Mouse (Mus musculus): ENCODE measurements around the gene Cdh4. TPM values are rescaled to one million over a fixed set of nuclear protein-coding genes. Genes with fewer than 3 reads are reported as not detected.

The Cdh4 gene
- polyA plus RNA-seq, 1 experiment, result 0.11 TPM

- 72% methylated on average over 13 of the region's 13 CpGs for WGBS
Observed at GRCm38 (mm10) chr2:179762521-179763305, 320.5 kb downstream of the Cdh4 start.

GRCm38 (mm10) chr2:179764460-179764859 is 322.2 kb downstream of the Cdh4 start:
- DNase-seq (ENCODE audit: low read depth, low spot score), result no peak
- WGBS, result 90% methylated on average over 2 of the region's 2 CpGs

More at GRCm38 (mm10) chr2:179762521-179763305, 320.5 kb downstream of the Cdh4 start:
- DNase-seq (ENCODE audit: low read depth, low spot score), result no peak

DNA sequence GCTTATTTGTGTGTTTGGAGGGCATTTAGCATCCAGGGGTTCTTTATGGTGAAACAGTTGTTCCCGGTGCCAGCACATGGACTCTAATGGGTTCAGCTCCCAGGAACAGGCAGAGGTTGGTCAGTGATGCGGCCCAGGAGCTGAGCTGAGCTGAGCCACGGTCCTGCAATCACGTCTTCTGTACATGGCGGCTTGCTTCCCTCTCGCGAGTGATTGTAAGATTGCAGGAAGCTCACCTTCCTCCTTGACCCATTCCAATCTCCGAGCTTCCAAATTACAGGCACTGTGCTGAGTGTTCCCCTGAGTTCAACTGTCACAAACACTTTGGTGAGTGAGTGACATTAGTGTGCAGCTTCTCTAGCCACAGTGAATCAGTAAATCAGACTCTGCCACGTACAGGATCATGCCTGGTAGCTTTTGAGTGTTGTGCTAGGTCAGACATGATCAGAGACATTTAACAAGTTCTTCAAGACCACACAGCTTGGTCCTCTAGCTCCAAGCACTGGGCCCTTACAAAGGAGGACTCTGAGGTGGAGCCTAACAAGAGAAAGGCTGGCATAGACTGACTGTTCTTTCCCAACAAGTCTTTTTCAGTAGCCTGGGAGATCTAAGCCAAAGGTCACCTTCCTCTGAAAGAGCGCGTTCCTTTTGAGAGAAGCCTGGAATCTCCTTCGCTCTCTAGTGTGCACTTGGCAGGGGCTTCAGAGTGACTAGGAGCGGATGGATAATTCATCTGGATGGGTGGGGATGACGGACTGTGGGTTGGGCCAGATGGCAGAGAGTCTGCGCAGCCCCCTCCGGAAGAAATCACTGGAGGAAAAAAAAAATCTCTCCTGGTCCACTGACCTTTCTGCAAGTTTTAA is 324.7 kb downstream of the Cdh4 start:
- WGBS, result 29% methylated on average over 16 of the region's 16 CpGs
- DNase-seq (ENCODE audit: low read depth, low spot score), result no peak

DNA sequence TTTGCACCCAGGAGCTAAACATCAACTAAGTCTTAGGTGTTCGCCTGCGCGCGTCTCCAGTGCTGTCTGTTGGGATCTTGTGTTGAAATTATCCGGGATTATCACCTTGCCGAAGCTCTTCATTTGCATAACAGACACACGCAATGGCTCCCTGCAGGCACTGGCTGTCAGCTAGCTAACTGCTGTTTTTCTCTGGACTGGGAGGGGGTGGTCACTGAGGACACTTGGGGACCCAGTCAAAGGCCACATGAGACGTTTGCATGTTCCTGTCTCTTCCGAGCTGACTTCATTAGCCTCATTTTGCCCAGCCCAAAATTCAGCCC is 325.3 kb downstream of the Cdh4 start:
- DNase-seq (ENCODE audit: low read depth, low spot score), result no peak
- 29% methylated on average over 9 of the region's 9 CpGs for WGBS

GRCm38 (mm10) chr2:179769137-179769536 is 326.9 kb downstream of the Cdh4 start:
- DNase-seq (ENCODE audit: low read depth, low spot score), result peak; percentile 39
- 20% methylated on average over 5 of the region's 5 CpGs for WGBS

DNA sequence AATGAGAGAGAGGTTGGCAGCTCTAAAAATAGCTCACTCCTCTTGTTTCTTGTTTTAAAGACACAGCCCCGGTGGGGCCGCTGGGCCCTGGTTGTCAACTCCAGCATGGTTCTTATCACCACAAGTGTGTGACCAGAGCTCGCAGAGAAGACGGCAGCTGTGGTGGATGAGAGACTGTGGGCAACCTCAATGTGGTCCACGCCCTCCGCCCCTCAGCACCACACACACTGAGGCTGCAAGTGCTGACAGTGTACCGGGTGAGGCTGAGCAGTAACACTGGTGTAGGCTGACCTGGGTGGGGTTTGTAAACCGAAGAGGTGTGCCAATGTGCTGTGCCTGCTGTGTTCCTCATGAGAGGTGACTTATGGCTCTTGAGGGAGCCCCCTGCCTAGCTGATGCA is 327.7 kb downstream of the Cdh4 start:
- 55% methylated on average over 8 of the region's 8 CpGs for WGBS
- DNase-seq (ENCODE audit: low read depth, low spot score), result no peak

- DNase-seq (ENCODE audit: low read depth, low spot score), result no peak
Observed at GRCm38 (mm10) chr2:179774440-179775110, 332.3 kb downstream of the Cdh4 start.

GRCm38 (mm10) chr2:179775999-179776705 is 333.9 kb downstream of the Cdh4 start:
- WGBS, result 72% methylated on average over 10 of the region's 10 CpGs
- no peak for DNase-seq (ENCODE audit: low read depth, low spot score)

More at GRCm38 (mm10) chr2:179774440-179775110, 332.3 kb downstream of the Cdh4 start:
- WGBS, result 15% methylated on average over 13 of the region's 13 CpGs

DNA sequence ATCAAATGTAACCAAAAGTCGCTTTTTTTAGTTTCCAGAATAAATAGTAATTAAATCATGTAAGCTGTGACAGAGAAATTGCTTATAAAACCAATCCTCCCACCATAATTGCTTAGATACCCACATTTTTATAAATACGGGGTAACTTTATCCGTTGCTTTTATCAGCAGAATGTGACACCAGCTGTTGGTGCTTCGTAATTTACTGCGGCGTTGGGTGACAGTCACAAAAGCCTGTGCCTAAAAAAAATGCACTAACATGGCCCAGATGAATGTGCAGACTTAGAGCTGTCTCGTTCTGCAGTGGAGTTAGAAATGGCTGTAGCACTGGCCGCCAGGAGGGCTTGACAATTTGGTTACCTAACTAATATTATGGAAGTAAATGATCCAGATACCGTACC is 337.0 kb downstream of the Cdh4 start:
- no peak for DNase-seq (ENCODE audit: low read depth, low spot score)

DNA sequence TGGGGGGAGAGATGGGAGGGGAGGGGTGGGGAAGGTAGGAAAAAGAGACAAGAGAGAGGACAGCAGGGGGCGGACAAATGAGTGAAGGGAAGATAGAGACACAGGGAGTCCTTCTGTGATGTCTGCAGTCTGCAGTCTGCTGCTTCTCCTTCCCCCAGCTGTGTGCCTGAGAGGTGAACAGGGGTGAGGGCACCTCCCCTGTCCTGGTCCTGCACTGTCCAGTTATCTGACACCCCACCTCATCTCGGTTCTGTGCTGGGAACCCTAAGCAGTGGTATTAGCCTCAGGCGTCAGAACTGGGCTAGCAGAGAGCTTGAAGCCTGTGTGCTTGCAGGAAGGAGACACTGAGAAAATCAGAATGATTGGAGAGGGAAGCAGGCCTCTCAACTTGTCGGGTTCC is 338.7 kb downstream of the Cdh4 start:
- 50% methylated on average over 4 of the region's 4 CpGs for WGBS
- no peak for DNase-seq (ENCODE audit: low read depth, low spot score)

More for the DNA sequence above, 337.0 kb downstream of the Cdh4 start:
- 63% methylated on average over 9 of the region's 9 CpGs for WGBS

DNA sequence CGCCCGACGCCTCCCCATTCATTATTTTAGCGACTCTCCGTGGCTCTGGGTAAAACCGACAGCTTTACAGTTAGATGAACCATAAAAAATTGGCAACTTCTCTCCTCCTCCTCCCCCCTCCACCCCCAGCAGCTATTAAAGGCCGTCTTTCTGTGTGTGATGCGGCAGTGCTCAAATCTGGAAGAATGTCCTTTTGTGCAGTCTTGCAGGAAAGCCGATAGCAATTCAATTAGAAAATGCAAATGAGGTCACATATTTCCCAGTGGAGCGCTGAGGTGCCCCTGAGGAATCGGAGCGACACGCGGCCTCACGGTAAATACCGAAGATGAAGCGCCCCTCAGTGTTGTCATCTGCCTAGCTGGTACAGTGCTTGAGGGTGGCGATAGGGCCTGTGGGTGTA is 345.0 kb downstream of the Cdh4 start:
- WGBS, result 76% methylated on average over 18 of the region's 18 CpGs
- DNase-seq (ENCODE audit: low read depth, low spot score), result no peak

- WGBS, result 85% methylated on average over 5 of the region's 5 CpGs
- no peak for DNase-seq (ENCODE audit: low read depth, low spot score)
Observed at GRCm38 (mm10) chr2:179787797-179788196, 345.6 kb downstream of the Cdh4 start.

- no peak for DNase-seq (ENCODE audit: low read depth, low spot score)
- 67% methylated on average over 3 of the region's 3 CpGs for WGBS
Observed at GRCm38 (mm10) chr2:179790684-179791083, 348.5 kb downstream of the Cdh4 start.

- DNase-seq (ENCODE audit: low read depth, low spot score), result no peak
Observed at GRCm38 (mm10) chr2:179792426-179793133, 350.3 kb downstream of the Cdh4 start.

GRCm38 (mm10) chr2:179794354-179794753 is 352.1 kb downstream of the Cdh4 start:
- WGBS, result 42% methylated on average over 1 of the region's 1 CpGs
- DNase-seq (ENCODE audit: low read depth, low spot score), result no peak

More at GRCm38 (mm10) chr2:179792426-179793133, 350.3 kb downstream of the Cdh4 start:
- 48% methylated on average over 13 of the region's 13 CpGs for WGBS

DNA sequence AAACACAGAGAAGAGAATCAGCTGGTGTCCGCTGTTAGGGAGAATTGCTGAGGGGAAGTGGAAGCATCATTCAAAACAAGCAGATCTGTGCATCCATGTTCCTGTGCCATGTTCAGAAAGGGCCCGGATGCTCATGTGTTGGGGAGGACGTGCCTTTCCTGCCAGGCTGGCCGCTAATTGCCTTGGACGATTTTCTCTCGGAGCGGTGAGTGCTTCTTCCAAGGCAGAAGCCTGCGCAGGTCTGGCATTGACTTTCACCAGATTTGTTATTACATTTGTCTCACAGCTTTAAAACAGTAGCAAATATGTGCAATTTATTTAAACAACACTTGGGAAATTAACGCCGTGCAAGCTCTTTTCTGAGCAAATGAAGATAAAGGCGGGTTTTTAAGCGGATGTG is 353.2 kb downstream of the Cdh4 start:
- 73% methylated on average over 12 of the region's 12 CpGs for WGBS
- no peak for DNase-seq (ENCODE audit: low read depth, low spot score)

GRCm38 (mm10) chr2:179799906-179800532 is 357.8 kb downstream of the Cdh4 start:
- DNase-seq (ENCODE audit: low read depth, low spot score), result no peak
- WGBS, result 83% methylated on average over 19 of the region's 19 CpGs

DNA sequence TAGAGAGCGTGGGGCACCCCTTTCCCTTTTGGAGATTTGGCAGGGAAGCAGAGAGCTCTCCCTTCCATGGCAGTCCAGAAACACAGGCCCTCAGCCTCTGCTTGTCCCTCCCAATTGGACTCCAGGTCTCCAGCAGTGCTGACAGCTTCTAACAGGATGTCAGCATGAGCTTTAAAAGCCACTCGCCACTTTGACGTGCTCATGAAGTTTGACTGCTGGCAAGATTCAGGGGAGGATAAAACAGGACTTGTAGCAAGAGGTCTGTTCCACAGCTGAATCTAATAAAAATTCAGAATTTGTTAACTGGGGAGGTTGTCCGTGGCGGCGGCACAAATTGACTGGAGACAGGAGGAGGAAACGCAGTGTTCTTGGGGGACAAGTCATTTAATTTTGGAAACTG is 358.8 kb downstream of the Cdh4 start:
- 78% methylated on average over 7 of the region's 7 CpGs for WGBS

GRCm38 (mm10) chr2:179802411-179802810 is 360.2 kb downstream of the Cdh4 start:
- no peak for DNase-seq (ENCODE audit: low read depth, low spot score)
- WGBS, result 64% methylated on average over 1 of the region's 1 CpGs

More for the DNA sequence above, 358.8 kb downstream of the Cdh4 start:
- DNase-seq (ENCODE audit: low read depth, low spot score), result no peak

Measured in large intestine, adult 2 months (tissue).